Mouse (Mus musculus): ENCODE measurements at regions not wholly inside any gene's neighbourhood (a gene's known extent, or its start where the extent isn't known, plus 50 kb on each side); places are given as distances from the start of the nearest gene placed in this dataset.

DNA sequence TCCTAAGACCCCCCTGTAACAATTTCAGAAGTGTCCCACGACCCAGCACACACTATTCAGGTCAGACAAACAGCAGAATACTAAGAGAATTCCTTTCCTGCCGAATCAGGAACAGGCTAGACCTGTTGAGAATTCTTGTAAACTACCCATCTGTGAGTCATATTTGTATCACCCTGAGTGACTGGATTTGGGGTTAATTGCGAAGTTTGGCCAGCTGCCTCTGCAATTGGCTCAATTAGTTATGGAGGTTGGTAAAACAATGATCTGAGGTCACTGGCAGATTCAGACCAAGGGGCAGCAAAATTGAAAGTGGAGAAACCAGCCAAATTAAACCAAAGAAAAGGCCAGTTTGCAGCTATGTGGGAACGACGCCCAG, 157.5 kb upstream of the Cdyl start:
- no peak for TF ChIP-seq MAZ (IDR thresholded peaks at IDR 0.05; ENCODE audit: low read depth, low read length)
- TF ChIP-seq EP300 (IDR thresholded peaks at IDR 0.05; ENCODE audit: low read length) = no peak
- TF ChIP-seq POLR2AphosphoS2 (IDR thresholded peaks at IDR 0.05; ENCODE audit: low read depth, low read length) = no peak
- TF ChIP-seq CTCF (conservative IDR thresholded peaks at IDR 0.05 in 1 of 2, IDR thresholded peaks at IDR 0.05 in 1 of 2; ENCODE audit: low read depth in 2 of 2, low read length in 2 of 2) = no peak
- TF ChIP-seq ZNF384 (IDR thresholded peaks at IDR 0.05; ENCODE audit: low read depth, low read length) = no peak

All from CH12.LX (cell line).